Mouse (Mus musculus): ENCODE measurements around the gene Rab2b. TPM values are rescaled to one million over a fixed set of nuclear protein-coding genes. Genes with fewer than 3 reads are reported as not detected.

Gene Rab2b
- polyA plus RNA-seq (2012; rRNA removed), result 3.2 TPM in 2 replicates

DNA sequence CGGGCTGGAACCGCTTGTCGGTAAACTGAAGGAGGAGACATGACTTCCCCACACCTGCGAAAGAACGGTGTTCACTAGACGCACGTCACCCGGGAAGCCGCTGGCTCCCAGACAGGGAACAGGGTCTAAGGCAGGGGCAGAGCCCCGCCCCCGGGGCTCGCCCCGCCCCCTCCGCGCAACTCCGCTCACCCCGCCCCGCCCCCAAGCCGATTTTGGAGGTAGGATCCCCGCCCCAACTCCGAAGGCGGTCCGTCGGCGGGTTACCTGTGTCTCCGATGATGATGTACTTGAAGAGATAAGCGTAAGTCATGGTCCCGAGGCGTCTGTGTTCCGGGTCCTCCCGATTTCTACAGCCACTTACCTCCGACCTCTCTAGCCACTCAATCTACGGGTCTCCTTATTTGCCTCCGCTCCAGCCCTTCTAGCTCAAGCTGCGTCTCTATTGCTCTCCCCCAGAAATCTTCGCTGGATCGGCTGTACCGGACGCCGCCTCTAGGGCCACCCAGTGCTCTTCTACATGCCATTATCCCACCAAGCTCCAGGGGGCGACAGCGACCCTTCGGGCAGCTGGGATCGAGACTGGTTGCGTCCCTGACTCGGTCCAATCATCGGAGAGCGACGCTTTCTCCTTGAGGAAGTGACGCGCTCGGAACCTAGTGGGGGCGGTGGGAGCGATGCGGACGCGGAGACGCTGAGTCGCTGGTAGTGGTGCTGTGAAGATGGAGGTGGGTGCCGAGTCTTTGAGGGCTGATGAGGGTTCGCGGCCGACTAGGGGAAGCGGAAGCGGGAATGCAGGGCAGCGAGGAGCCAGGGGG is at the start of gene Rab2b, which contains the start of gene Tox4:
Gene Rab2b, minus strand, starts transcription at position 614 of the 815 bp plus-strand sequence.
Gene Tox4, plus strand, starts transcription at position 215 of the 815 bp plus-strand sequence.

DNA sequence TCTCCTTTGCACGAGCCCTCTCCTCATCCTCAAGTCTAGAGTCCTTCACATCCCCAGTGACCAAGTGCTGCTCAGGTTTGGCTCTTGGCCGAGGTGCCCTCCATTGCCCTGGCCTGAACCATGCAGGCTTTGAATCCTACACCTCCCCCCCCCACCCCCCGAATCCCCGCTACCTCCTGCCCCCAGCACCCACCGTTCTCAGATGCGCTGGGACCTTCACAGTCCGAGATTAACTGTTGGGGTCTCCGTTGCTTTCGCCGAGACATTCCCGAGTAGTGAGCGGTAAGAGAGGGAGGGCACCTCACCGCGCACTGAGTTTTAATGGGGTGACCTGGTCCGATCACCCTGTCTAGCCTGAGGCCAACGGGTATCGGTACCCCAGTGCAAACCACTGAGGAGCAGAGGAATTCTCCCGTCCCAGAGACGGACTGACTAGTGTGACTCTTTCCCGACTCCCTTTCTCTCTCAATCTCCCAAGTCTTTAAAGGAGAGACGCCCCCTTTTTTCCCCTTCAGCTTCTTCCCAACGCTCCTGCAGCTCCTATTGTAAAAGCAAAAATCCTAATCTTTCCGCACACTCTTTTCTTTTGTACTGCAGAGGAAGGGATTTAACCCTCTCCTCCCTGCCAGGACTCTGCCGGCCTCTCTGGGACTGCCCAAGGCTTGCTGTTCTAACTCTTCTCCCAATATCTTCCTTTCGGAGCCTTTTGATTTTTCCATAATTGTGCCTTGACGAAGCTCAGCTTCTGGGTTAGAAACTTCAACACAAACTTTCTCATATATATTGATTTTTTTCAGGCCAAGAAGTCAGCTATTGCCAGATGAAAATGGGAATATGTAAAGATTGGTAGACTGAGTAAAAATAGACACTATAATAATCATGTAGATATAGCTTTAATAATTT is 48.8 kb upstream of the Rab2b start, which contains the start of gene Sall2:
Gene Sall2, minus strand, starts transcription at position 853 of the 903 bp plus-strand sequence.

DNA sequence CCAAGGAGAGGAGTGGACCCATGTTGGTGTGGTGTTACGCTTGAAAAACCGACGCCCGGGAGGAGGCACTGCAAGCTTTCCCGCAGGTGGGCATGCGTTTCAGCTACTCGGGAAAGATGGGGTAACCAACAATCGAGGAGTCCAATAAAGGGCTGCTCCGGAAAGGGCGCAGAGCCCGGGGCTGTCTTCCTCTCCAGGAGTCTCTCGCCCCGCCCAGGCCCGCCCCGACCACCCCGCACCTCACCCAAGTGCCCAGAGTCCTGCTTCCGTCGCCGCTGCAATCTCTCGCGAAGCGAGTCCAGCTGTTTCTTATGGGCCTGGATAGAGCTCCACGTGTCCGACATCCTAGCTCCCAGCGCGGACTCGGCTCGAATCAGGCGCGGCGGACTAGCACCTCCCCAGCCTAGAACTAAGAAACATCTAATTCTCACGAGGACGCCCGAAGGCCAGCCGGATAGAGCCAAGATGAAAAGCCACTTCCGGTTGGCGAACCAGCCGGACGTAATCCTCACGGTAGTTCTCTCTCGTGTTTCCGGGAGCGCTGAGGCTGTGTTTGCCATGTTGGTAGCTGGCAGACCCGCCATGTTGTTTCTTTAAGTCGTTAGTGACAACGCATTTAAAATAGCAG is 25.4 kb upstream of the Rab2b start, which contains the start of gene Mettl3:
Gene Mettl3, minus strand, starts transcription at position 485 of the 628 bp plus-strand sequence.

DNA sequence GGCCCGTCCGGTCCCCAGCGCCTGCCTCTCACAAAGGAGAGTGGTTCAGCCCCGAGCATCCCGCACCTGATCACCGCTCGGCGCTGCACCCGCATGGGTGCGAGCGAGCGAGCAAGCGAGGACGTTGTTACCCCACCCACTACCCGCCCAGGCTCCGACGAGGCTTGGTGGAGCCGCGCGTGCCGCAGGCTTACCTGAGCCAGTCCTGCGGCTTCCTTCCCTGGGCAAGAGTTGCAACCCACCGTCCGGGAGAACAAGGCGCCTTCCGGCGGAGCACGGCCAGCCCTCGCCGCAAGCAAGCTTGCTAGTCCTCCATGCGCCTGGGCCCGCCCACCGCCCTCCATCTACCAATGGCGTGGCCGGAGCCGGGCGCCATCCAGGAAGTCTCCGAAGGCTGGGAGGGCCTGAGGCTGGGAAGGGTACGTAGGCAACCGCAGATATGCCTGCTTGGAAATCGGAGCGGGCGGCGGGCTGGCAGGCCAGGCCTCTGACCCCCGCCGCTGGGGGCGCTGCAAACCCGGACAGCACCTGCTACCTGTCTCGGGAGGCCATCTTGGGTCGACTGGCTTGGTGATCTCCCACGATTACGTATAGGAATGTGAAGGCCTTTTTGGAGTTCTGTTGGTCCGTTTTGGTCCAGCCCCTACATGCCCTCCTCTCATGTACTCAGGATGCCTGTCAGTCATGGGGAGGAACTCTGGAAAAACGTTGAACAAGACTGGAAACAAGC is 21.7 kb downstream of the Rab2b start, which contains the start of gene Chd8:
Gene Chd8, minus strand, starts transcription at position 297 of the 730 bp plus-strand sequence.

Other genes starting within 250 kb of the Rab2b start
- not detected in 2 replicates for gene Olfr221, start 237.1 kb downstream of the Rab2b start, polyA plus RNA-seq (2012; rRNA removed)
- gene Hnrnpc, start 175.5 kb downstream of the Rab2b start, polyA plus RNA-seq (2012; rRNA removed), result 34.3 and 44.8 TPM in 2 replicates
- 0.65 and 4.2 TPM in 2 replicates for gene Rpgrip1, start 168.8 kb downstream of the Rab2b start, polyA plus RNA-seq (2012; rRNA removed)
- 4.6 and 5.1 TPM in 2 replicates for gene Supt16, start 82.1 kb downstream of the Rab2b start, polyA plus RNA-seq (2012; rRNA removed)
- 20.4 and 20.8 TPM in 2 replicates for gene Chd8, start 21.8 kb downstream of the Rab2b start, polyA plus RNA-seq (2012; rRNA removed)
- gene Tox4, start 399 bp downstream of the Rab2b start, polyA plus RNA-seq (2012; rRNA removed), result 19.3 and 25.7 TPM in 2 replicates
- 14.6 and 19.4 TPM in 2 replicates for gene Mettl3, start 25.6 kb upstream of the Rab2b start, polyA plus RNA-seq (2012; rRNA removed)
- gene Sall2, start 49.2 kb upstream of the Rab2b start, polyA plus RNA-seq (2012; rRNA removed), result 2.3 and 2.4 TPM in 2 replicates
- not detected in 2 replicates for gene Olfr1513, start 76.9 kb upstream of the Rab2b start, polyA plus RNA-seq (2012; rRNA removed)
- not detected in 2 replicates for gene Olfr1512, start 99.6 kb upstream of the Rab2b start, polyA plus RNA-seq (2012; rRNA removed)
- not detected in 2 replicates for gene Olfr1511, start 117.8 kb upstream of the Rab2b start, polyA plus RNA-seq (2012; rRNA removed)
- gene Olfr1510, start 134.8 kb upstream of the Rab2b start, polyA plus RNA-seq (2012; rRNA removed), result not detected in 2 replicates
- gene Olfr1509, start 163.4 kb upstream of the Rab2b start, polyA plus RNA-seq (2012; rRNA removed), result not detected in 2 replicates
- gene Olfr1508, start 187.9 kb upstream of the Rab2b start, polyA plus RNA-seq (2012; rRNA removed), result not detected in 2 replicates
- gene Olfr1507, start 216.2 kb upstream of the Rab2b start, polyA plus RNA-seq (2012; rRNA removed), result not detected in 2 replicates